ENCODE assay signal across 8 mouse cellular contexts in genomic region chr2:131053851-131054645, GRCm38 (mm10). TPM values are rescaled to one million over a fixed set of nuclear protein-coding genes. Genes with fewer than 3 reads are reported as not detected.
DNase-seq lines count a peak whose midpoint lies in the region; ATAC-seq and TF ChIP-seq lines count a peak whose summit lies in the region.

No protein-coding gene starts in this region.

- peak overlapping the region; percentile 51 for H3K4me2 ChIP-seq in midbrain, embryonic 13.5 days (replicated peaks)

- no peak for TF ChIP-seq CTCF in gastrocnemius, adult 2 months (IDR thresholded peaks at IDR 0.05)

- H3K9ac ChIP-seq in midbrain, embryonic 13.5 days (replicated peaks): peak overlapping the region; percentile 39; the same call in 1 of the 2 replicates

- 2% methylated on average over 45 of the region's 45 CpGs for WGBS in hindbrain, embryonic 10.5 days
- WGBS in midbrain, embryonic 13.5 days: 1% methylated on average over 45 of the region's 45 CpGs

- no peak overlapping the region for H3K27ac ChIP-seq in gastrocnemius, adult 2 months
- H3K27ac ChIP-seq in hindbrain, embryonic 10.5 days: no peak overlapping the region
- no peak overlapping the region for H3K27ac ChIP-seq in midbrain, embryonic 13.5 days

- peak overlapping the region; percentile 53 for H3K4me3 ChIP-seq in gastrocnemius, adult 2 months
- peak overlapping the region; percentile 46 for H3K4me3 ChIP-seq in hindbrain, embryonic 10.5 days
- H3K4me3 ChIP-seq in midbrain, embryonic 13.5 days (replicated peaks): peak overlapping the region; percentile 34

- H3K9me3 ChIP-seq in hindbrain, embryonic 10.5 days: no peaks in the 10 kb centered on the region
- H3K9me3 ChIP-seq in midbrain, embryonic 13.5 days: no peaks in the 10 kb centered on the region

- H3K27me3 ChIP-seq in hindbrain, embryonic 10.5 days (ENCODE audit: insufficient read depth, poor library complexity, severe bottlenecking): peaks cover 88% of the 10 kb centered on the region
- peaks cover 68% of the 10 kb centered on the region for H3K27me3 ChIP-seq in midbrain, embryonic 13.5 days

- no peak for DNase-seq in gastrocnemius, adult 2 months
- no peak for DNase-seq in gastrocnemius, postnatal 10 days
- DNase-seq in R1 (ENCODE audit: low read depth, low spot score): peak; percentile 49
- peak; percentile 52 for DNase-seq in hindbrain, embryonic 10.5 days (ENCODE audit: low spot score)
- no peak for DNase-seq in left cerebral cortex, adult 8-10 months (ENCODE audit: low spot score in 2 of 2)
- DNase-seq in spleen, adult 12 weeks (ENCODE audit: low spot score): no peak
- no peak for DNase-seq in gastrocnemius, postnatal 36 days

- intact Hi-C loops in gastrocnemius, adult 2 months (cut with DNase I): no loop called here
- intact Hi-C loops in gastrocnemius, postnatal 36 days (cut with DNase I): no loop called here

- H3K4me1 ChIP-seq in hindbrain, embryonic 10.5 days (replicated peaks): peaks cover 35% of the 10 kb centered on the region
- peaks cover 26% of the 10 kb centered on the region for H3K4me1 ChIP-seq in midbrain, embryonic 13.5 days (replicated peaks)

- no peaks in the 10 kb centered on the region for H3K36me3 ChIP-seq in hindbrain, embryonic 10.5 days
- H3K36me3 ChIP-seq in midbrain, embryonic 13.5 days: no peaks in the 10 kb centered on the region

- ATAC-seq in midbrain, embryonic 13.5 days: no peak

RNA-seq across cellular contexts. Expression of gene Adam33, which starts 9.6 kb away (rescaled TPM):
- 1 to 10 TPM; 2.5 TPM for total RNA-seq in gastrocnemius, adult 2 months (2021)
- 1 to 10 TPM; 3.7 to 5.9 TPM for total RNA-seq in gastrocnemius, postnatal 10 days (2021)
- polyA plus RNA-seq in hindbrain, embryonic 10.5 days (2016; fragmentation: Nextera tagmentation; extraction: Ambion mirVana): 0.29 and 0.55 TPM in 2 replicates
- 0.38 and 0.81 TPM in 2 replicates for polyA plus RNA-seq in midbrain, embryonic 13.5 days (2015; fragmentation: Nextera tagmentation; extraction: Ambion mirVana)
- total RNA-seq in left cerebral cortex, adult 8-10 months (2022): 1 to 10 TPM; 7.0 to 9.8 (median 9.0) TPM
- total RNA-seq in gastrocnemius, postnatal 36 days (2021): 1 to 10 TPM; 1.7 to 1.8 TPM

RNA-seq across cellular contexts. Expression of gene Gfra4, which starts 11.2 kb away (rescaled TPM):
- total RNA-seq in gastrocnemius, adult 2 months (2021): 1 to 10 TPM; 1.1 to 1.7 TPM
- total RNA-seq in gastrocnemius, postnatal 10 days (2021): 1 to 10 TPM; 4.5 to 8.6 TPM
- 4.9 and 6.1 TPM in 2 replicates for polyA plus RNA-seq in hindbrain, embryonic 10.5 days (2016; fragmentation: Nextera tagmentation; extraction: Ambion mirVana)
- polyA plus RNA-seq in midbrain, embryonic 13.5 days (2015; fragmentation: Nextera tagmentation; extraction: Ambion mirVana): 14.1 and 15.2 TPM in 2 replicates
- total RNA-seq in left cerebral cortex, adult 8-10 months (2022): 10 to 100 TPM; 52.6 to 58.6 (median 55.9) TPM
- total RNA-seq in gastrocnemius, postnatal 36 days (2021): 1 to 10 TPM; 1.7 to 1.8 TPM

RNA-seq across cellular contexts. Expression of gene Siglec1, which starts 32.5 kb away (rescaled TPM):
- under 1 TPM; 0.36 to 0.39 TPM for total RNA-seq in gastrocnemius, adult 2 months (2021)
- total RNA-seq in gastrocnemius, postnatal 10 days (2021): 1 to 10 TPM; 1.2 to 1.4 TPM
- 0.10 and 0.16 TPM in 2 replicates for polyA plus RNA-seq in hindbrain, embryonic 10.5 days (2016; fragmentation: Nextera tagmentation; extraction: Ambion mirVana)
- polyA plus RNA-seq in midbrain, embryonic 13.5 days (2015; fragmentation: Nextera tagmentation; extraction: Ambion mirVana): 0.06 and 0.17 TPM in 2 replicates
- total RNA-seq in left cerebral cortex, adult 8-10 months (2022): under 1 TPM; 0.46 to 0.65 (median 0.64) TPM
- total RNA-seq in gastrocnemius, postnatal 36 days (2021): under 1 TPM; 0.43 to 0.76 TPM

Comparison
In these comparisons a context has a peak if more than half of its experiments do, and no peak if none do; other contexts are left out.
1. DNase-seq: peak in R1 (single experiment) and hindbrain, embryonic 10.5 days (single experiment); none in gastrocnemius, adult 2 months (single experiment), gastrocnemius, postnatal 10 days (single experiment), left cerebral cortex, adult 8-10 months (0 of 2), spleen, adult 12 weeks (single experiment) and gastrocnemius, postnatal 36 days (0 of 2).
2. RNA of gene Gfra4, which starts 11.2 kb away (total RNA-seq): 52.6 to 58.6 TPM in left cerebral cortex, adult 8-10 months; 4.5 to 8.6 TPM in gastrocnemius, postnatal 10 days, 1.7 to 1.8 TPM in gastrocnemius, postnatal 36 days and 1.1 to 1.7 TPM in gastrocnemius, adult 2 months; every median in the first group is over 4 times any median in the second.
3. Peak in every context shown above with its lines, with median percentiles within 50 percentile points of each other: H3K4me3 ChIP-seq.